Mouse (Mus musculus) right cerebral cortex, adult 18-20 months (tissue): ENCODE measurements at regions not wholly inside any gene's neighbourhood (a gene's known extent, or its start where the extent isn't known, plus 50 kb on each side); places are given as distances from the start of the nearest gene placed in this dataset.
"Not testable (repeated sequence)": the region's sequence is repeated elsewhere in the genome, so short reads cannot be mapped to it uniquely, and the experiment has no call there.

ENCODE experiments used
- DNase-seq: peaks from one replicate; pipeline ENCODE4 v3.0.0; 2022; ENCODE audit warnings: mixed read lengths

- DNase-seq: peak; percentile 18
These were observed 187.3 kb upstream of the Tas2r119 start for GRCm38 (mm10) chr15:31989593-31990290.

GRCm38 (mm10) chr15:31997996-31998395, 179.1 kb upstream of the Tas2r119 start:
- DNase-seq: no peak

- DNase-seq: no peak
These were observed 177.5 kb upstream of the Tas2r119 start for GRCm38 (mm10) chr15:31999553-31999952.

- peak; percentile 83 for DNase-seq
These were observed 174.1 kb upstream of the Tas2r119 start for GRCm38 (mm10) chr15:32002950-32003422.

GRCm38 (mm10) chr15:32003489-32003888, 173.6 kb upstream of the Tas2r119 start:
- DNase-seq: no peak

GRCm38 (mm10) chr15:32005986-32006385, 171.1 kb upstream of the Tas2r119 start:
- DNase-seq: no peak

GRCm38 (mm10) chr15:32009818-32010217, 167.3 kb upstream of the Tas2r119 start:
- DNase-seq: no peak

GRCm38 (mm10) chr15:32012044-32012443, 165.0 kb upstream of the Tas2r119 start:
- DNase-seq: peak; percentile 23

GRCm38 (mm10) chr15:32012838-32013237, 164.3 kb upstream of the Tas2r119 start:
- no peak for DNase-seq

- no peak for DNase-seq
These were observed 161.9 kb upstream of the Tas2r119 start for GRCm38 (mm10) chr15:32015169-32015568.

GRCm38 (mm10) chr15:32020323-32021008, 156.6 kb upstream of the Tas2r119 start:
- no peak for DNase-seq

GRCm38 (mm10) chr15:32021009-32021602, 156.0 kb upstream of the Tas2r119 start:
- no peak for DNase-seq

- DNase-seq: no peak
These were observed 143.0 kb upstream of the Tas2r119 start for GRCm38 (mm10) chr15:32034091-32034490.

- DNase-seq: no peak
These were observed 142.3 kb upstream of the Tas2r119 start for GRCm38 (mm10) chr15:32034790-32035189.

- DNase-seq: no peak
These were observed 135.3 kb upstream of the Tas2r119 start for GRCm38 (mm10) chr15:32041764-32042163.

GRCm38 (mm10) chr15:32042173-32042572, 134.9 kb upstream of the Tas2r119 start:
- DNase-seq: no peak

- no peak for DNase-seq
These were observed 134.5 kb upstream of the Tas2r119 start for GRCm38 (mm10) chr15:32042589-32042988.

GRCm38 (mm10) chr15:32043207-32043606, 133.9 kb upstream of the Tas2r119 start:
- DNase-seq: no peak

- DNase-seq: not testable (repeated sequence)
These were observed 133.4 kb upstream of the Tas2r119 start for GRCm38 (mm10) chr15:32043670-32044069.

- no peak for DNase-seq
These were observed 128.3 kb upstream of the Tas2r119 start for GRCm38 (mm10) chr15:32048836-32049235.

- DNase-seq: no peak
These were observed 115.5 kb upstream of the Tas2r119 start for GRCm38 (mm10) chr15:32061573-32061972.

GRCm38 (mm10) chr15:32082109-32082508, 95.0 kb upstream of the Tas2r119 start:
- no peak for DNase-seq

- no peak for DNase-seq
These were observed 83.2 kb upstream of the Tas2r119 start for GRCm38 (mm10) chr15:32093889-32094288.

- no peak for DNase-seq
These were observed 81.5 kb upstream of the Tas2r119 start for GRCm38 (mm10) chr15:32095554-32095953.
